Mouse (Mus musculus) thymus, adult 2 months (tissue): ENCODE results near the gene Ugt1a8.
"Not testable (repeated sequence)": the region's sequence is repeated elsewhere in the genome, so short reads cannot be mapped to it uniquely, and the experiment has no call there.

Experiments used
- CTCF ChIP-seq: fragments of 200-500 bp; IDR thresholded peaks from 2 replicates; pipeline ENCODE4 v1.5.1; 2012; ENCODE audit warnings: mild to moderate bottlenecking, control low read depth, low read length, moderate library complexity, borderline replicate concordance; ENCODE audit not compliant: control insufficient read depth, poor library complexity, insufficient read depth; ENCODE audit errors: extremely low read depth
- POLR2A ChIP-seq: fragments of 200-500 bp; IDR thresholded peaks from 2 replicates; pipeline ENCODE4 v1.6.1; 2012; ENCODE audit warnings: mild to moderate bottlenecking, low read length, control low read depth, moderate library complexity; ENCODE audit not compliant: control insufficient read depth, poor library complexity, insufficient read depth; ENCODE audit errors: extremely low read depth

DNA sequence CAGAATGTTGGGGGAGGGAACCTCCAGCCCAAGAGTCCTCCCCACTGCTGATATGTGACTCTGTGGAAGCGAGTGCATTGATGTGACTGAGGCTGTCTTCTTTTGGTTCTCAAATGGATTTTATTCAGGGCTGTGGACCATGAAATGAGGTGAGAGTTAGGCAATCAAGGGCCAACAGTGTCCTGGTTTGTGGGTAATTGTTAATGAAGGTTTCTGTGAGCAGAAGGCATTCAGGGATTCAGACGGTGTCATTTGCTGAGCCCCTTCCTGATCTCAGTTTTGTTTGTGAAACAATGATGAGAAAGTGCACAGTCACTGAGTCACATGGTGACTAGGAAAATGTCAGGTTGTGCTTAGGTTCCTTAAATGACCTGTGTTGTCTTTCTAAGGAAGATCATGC lies 44.6 kb upstream of the Ugt1a8 start:
- not testable (repeated sequence) for TF ChIP-seq POLR2A, CTCF
